Comparison of ENCODE assay signal across 20 mouse cellular contexts in genomic region chr5:39634300-39635047, GRCm38 (mm10).
"Had no signal": no experiment of that assay in that cellular context is flagged by ENCODE, and none has a peak within 500 bp of the region (broad histone marks: within the 10 kb centered on the region; RNA-seq: fewer than 3 reads in every experiment).

No protein-coding gene starts in this region.

- H3K9ac ChIP-seq: intestine, embryonic 15.5 days; limb, embryonic 12.5 days; limb, embryonic 15.5 days; liver, embryonic 14.5 days; liver, postnatal 0 days; lung, embryonic 14.5 days had no signal

- H3K4me1 ChIP-seq: intestine, embryonic 15.5 days; limb, embryonic 12.5 days had no signal

- H3K36me3 ChIP-seq: intestine, embryonic 15.5 days; limb, embryonic 12.5 days; limb, embryonic 15.5 days had no signal

- ATAC-seq: intestine, embryonic 15.5 days; liver, postnatal 0 days; lung, postnatal 0 days had no signal

- H3K27ac ChIP-seq: intestine, embryonic 15.5 days; limb, embryonic 12.5 days; limb, embryonic 15.5 days; liver, embryonic 14.5 days; macrophage; stomach, postnatal 0 days had no signal

- H3K4me2 ChIP-seq: intestine, embryonic 15.5 days; limb, embryonic 12.5 days; limb, embryonic 15.5 days; liver, embryonic 11.5 days; lung, embryonic 14.5 days had no signal

- H3K27me3 ChIP-seq: intestine, embryonic 15.5 days; limb, embryonic 12.5 days; limb, embryonic 15.5 days had no signal

- DNase-seq: kidney, adult 9 months; kidney, postnatal 25 days; left cerebral cortex, postnatal 4 days; liver, postnatal 0 days; lung, embryonic 14.5 days; midbrain, embryonic 14.5 days; right cerebral cortex, adult 18-20 months; right cerebral cortex, postnatal 14 days; right cerebral cortex, postnatal 4 days; thymus, adult 2 months; thymus, postnatal 14 days; thymus, postnatal 4 days had no signal

- H3K4me3 ChIP-seq: intestine, embryonic 15.5 days; limb, embryonic 12.5 days; limb, embryonic 15.5 days had no signal

- H3K9me3 ChIP-seq: intestine, embryonic 15.5 days; limb, embryonic 12.5 days; limb, embryonic 15.5 days had no signal
